Mouse (Mus musculus): ENCODE results near the gene Top2a.

The Top2a gene

DNA sequence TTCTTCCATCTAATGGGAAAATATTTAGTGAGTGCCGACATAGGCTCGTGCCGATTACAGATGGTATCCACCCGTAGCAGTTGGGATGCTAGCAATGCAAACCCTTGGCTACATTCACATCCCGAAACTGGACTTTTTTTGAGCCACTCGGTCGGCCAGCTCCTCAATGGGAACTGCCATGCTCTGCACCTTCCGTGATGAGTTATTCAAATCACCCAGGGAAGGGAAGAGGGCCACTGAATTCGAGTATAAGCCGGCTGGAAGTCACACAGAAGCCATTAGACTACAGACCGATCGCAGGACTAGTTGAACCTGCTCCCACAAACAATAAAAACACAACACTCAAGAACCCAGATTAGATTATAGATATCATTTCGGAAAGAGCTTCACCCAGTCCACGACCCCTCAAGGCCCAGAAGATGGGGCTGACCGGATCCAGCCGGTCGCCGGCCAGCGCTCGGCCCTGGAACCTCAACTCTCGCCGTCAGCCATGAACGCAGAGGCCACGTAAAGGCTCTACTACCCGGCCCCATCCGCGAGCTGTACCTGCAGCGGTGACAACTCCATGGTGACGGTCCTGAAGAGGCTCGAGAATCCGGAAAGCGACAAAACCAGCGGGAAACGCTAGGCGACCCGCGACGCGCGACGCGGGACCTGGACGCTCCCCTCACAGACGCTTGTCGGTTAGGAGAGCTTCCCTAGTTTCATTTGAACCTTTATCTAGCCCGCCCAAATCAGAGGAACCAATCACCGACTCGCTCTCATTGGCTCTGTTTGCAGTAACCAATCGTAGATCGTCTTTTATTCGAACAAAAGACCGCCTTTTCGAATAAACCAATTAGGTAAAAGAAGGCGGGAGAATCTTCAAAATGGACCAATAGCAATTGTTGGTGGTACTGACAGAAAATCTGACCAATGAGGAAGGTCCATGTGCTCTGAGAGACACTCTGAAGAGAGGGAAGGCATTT is at the start of gene Top2a:
Gene Top2a (minus strand): TSS at position 690 of the 968 bp plus-strand sequence.
- peak; percentile 100 for DNase-seq (ENCODE audit: low read depth)

DNA sequence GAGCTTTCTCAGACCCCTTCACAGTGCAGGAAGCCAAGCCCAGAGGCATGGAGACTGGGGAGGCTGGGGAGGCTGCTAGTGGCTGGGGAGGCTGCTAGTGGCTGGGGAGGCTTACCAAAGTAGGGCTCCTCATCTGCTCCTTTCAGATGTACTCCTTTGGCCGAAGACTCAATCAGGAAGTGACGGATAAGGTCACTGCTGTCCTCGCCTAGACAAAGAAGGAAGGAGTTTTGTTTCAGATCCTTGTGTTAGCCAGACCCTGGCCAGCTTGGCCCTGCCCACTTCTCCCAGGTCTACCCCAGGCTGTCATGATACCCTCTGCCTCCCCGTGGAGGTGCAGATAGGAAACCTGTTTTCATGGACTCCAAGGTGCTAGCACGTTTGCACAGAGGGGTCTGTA is 49.8 kb upstream of the Top2a start:
- no peak for DNase-seq (ENCODE audit: low read depth)

- no peak for DNase-seq (ENCODE audit: low read depth)
These were observed 47.9 kb upstream of the Top2a start for GRCm38 (mm10) chr11:99071866-99072265.

- no peak for DNase-seq (ENCODE audit: low read depth)
These were observed 44.5 kb upstream of the Top2a start for GRCm38 (mm10) chr11:99068455-99068854.

DNA sequence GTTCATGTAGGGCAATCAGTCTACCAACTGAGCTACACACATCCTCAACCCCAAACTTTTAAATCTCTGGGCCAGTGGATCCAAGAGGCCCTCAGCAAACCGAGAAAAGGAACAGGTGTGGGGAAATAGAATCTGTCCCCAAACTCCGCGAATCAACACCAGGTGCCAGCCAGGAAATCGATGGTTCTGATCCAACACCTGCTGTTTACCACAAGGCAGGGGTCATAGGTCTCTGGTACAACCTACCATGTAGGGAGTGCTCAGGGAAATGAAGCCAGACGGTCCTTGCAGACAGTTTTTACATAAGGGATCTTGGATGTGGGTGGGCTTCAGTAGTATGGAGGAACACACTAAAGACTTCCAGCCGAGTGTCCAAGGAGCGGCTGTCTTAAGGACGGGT is 43.6 kb upstream of the Top2a start:
- no peak for DNase-seq (ENCODE audit: low read depth)

GRCm38 (mm10) chr11:99065979-99066378 is 42.0 kb upstream of the Top2a start:
- DNase-seq (ENCODE audit: low read depth), result peak; percentile 83

GRCm38 (mm10) chr11:99065353-99065752 is 41.4 kb upstream of the Top2a start:
- no peak for DNase-seq (ENCODE audit: low read depth)

- no peak for DNase-seq (ENCODE audit: low read depth)
These were observed 39.6 kb upstream of the Top2a start for GRCm38 (mm10) chr11:99063406-99064131.

GRCm38 (mm10) chr11:99062661-99063060 is 38.7 kb upstream of the Top2a start:
- DNase-seq (ENCODE audit: low read depth), result no peak

DNA sequence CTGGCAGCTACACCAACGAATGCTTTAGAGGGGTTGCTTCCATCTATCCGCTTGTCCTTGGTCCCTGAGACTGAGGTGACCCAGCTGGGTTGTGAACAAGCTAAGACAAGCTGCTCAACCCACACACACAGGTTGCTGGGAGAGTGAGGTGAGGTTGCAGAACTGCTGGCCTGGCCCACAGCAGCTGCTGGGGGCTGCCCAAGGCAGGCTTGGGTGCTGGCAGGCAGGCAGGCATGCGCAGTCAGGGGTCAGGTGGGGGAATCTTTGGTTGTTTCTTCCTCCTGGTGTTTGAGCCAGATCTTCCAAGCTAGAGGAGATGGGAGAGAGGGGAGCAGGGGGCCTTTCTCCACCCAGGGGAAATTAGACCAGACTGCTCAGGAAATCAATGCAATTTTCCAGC is 36.4 kb upstream of the Top2a start:
- DNase-seq (ENCODE audit: low read depth), result no peak

DNA sequence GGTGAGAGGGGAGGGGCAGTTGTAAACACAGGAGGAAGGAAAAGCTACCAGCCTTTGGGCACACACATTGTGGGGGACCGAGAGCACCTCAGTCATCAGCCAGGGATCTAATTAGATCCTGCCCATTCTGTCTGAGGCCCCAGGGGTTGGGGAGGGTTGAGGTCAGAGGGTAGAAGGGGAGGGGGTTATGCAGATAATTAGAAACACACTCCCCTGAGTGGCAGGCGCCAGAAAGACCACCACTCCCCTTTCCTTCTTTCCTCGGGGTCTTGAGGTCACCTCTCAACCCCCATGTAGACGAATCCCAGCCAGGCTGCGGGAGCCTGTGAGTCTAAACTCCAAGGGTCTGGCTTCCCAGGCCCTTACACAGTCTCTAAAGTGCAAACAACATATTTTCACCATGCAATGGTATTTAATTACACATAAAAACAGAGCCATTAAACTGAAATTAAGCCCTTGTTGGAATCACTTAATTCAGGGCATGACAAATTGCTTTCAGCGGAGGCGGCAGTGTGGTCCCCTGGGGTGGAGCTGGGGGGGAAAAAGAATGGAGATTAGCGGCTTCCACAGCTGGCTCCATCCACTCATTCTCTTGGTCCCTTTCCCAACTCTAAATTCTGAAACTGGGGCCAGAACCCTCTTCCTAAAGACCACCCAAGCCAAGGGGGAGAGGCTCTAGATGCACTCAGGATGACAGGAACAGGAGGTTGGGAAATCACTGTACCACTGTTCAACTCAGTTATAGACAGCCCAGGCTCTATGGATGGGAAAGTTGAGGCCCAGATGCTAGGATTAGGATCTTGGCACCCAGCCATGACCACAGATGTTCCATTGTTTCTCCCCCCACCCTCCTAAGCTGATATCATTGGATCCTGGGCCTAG is 31.8 kb upstream of the Top2a start:
- DNase-seq (ENCODE audit: low read depth), result no peak

- no peak for DNase-seq (ENCODE audit: low read depth)
These were observed 31.2 kb upstream of the Top2a start for GRCm38 (mm10) chr11:99055143-99055542.

- no peak for DNase-seq (ENCODE audit: low read depth)
These were observed 23.7 kb upstream of the Top2a start for GRCm38 (mm10) chr11:99047643-99048042.

- DNase-seq (ENCODE audit: low read depth), result peak; percentile 97
These were observed 23.1 kb upstream of the Top2a start for GRCm38 (mm10) chr11:99047120-99047519.

- DNase-seq (ENCODE audit: low read depth), result no peak
These were observed 21.3 kb upstream of the Top2a start for GRCm38 (mm10) chr11:99045159-99045889.

GRCm38 (mm10) chr11:99044306-99044705 is 20.3 kb upstream of the Top2a start:
- no peak for DNase-seq (ENCODE audit: low read depth)

- DNase-seq (ENCODE audit: low read depth), result no peak
These were observed 19.6 kb upstream of the Top2a start for GRCm38 (mm10) chr11:99043632-99044031.

DNA sequence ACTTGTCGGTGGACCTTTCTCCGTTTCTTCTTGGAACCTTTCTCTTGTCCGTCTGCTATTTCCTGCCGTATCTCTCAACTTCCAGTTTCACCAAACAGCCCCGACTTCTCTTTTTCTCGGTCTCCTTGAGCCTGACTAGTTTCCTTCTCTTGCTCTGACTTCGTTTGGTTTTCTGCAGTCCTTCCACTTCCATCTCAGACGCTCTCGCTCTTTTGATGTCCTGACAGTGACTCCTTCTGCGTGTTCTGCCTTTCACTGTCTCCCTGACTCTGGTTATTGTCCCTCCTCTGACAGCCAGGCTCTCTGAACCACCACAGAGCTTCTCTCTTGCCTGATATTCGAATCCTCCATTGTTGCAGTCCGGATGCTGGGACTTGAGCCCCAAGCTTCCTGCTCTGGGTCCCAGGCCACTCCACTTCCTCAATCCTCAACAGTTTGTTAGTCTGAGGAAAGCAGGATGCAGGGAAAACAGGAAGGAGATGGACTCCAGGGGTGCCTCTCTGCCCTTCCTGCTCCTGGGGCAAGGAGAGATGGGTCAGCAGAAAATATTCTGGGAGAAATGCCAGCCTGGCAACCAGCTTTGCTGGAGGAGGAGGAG is 18.9 kb upstream of the Top2a start:
- no peak for DNase-seq (ENCODE audit: low read depth)

DNA sequence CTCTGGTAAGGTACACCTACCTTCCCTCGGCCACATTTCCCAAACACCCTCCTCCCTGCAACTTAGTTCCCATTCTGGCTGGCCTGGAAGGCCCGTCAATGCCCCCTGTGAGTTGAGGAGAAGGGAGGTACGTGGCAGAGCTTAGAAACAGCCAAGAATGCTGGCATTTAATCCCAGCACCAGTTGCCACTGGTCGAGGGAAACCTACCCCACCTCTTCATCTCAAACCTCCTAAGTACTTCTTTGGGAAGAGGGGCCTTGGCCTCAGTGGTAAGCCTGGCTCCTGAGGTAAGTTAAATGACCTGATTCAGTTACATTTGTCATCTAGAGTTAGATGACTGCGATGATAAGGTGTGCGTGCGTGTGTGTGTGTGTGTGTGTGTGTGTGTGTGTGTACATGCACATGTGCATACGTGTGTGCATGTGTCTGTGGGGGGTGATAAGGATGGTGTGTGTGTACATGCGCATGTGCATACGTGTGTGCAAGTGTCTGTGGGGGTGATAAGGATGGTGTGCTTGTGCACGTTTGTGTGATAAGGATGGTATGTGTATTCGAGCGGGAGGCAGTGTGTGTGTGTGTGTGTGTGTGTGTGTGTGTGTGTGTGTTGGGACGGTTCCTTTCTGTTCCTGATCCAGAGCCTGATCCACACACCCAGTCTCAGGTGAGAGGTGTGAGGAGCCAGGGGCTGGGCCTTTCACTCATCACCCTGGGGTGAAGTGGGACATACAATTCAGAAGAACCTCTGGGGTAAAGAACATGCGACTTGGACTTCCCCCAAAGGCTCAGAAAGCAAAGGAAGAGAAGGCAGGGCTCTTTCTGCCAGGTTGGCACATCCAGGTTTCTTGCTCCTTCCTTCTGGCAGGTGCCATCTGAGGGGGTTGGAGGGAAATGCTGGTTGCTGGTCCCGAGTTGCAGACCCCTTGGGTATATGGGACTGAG is 18.1 kb upstream of the Top2a start:
- DNase-seq (ENCODE audit: low read depth), result no peak

All from fibroblast of lung, adult 2 months (primary cell).